Mouse (Mus musculus) heart, embryonic 11.5 days (tissue): ENCODE measurements around the gene Adora2a. TPM values are rescaled to one million over a fixed set of nuclear protein-coding genes. Genes with fewer than 3 reads are reported as not detected.

Experiments
- ATAC-seq: fragments of 200-750 bp; cut with Nextera tagmentation; replicated peaks from 2 replicates; pipeline ENCODE4 v1.8.0; 2017; ENCODE audit warnings: moderate library complexity; ENCODE audit not compliant: insufficient number of reproducible peaks, low FRiP score, low TSS enrichment
- H3K27ac ChIP-seq: fragments of 300-500 bp; sonication (generic); 2 replicates; pipeline ENCODE4 v1.5.1; 2014; ENCODE audit warnings: mild to moderate bottlenecking, low read depth, low read length
- H3K27me3 ChIP-seq: fragments of 300-500 bp; sonication (generic); 2 replicates; pipeline ENCODE4 v1.6.1; 2014; ENCODE audit warnings: mild to moderate bottlenecking, low read length, mixed read lengths; ENCODE audit not compliant: control insufficient read depth, insufficient read depth
- H3K36me3 ChIP-seq: fragments of 300-500 bp; sonication (generic); 2 replicates; pipeline ENCODE4 v1.6.1; 2014; ENCODE audit warnings: mild to moderate bottlenecking, low read length, moderate library complexity, mixed read lengths; ENCODE audit not compliant: control insufficient read depth, insufficient read depth
- H3K4me1 ChIP-seq: fragments of 300-500 bp; sonication (generic); 2 replicates; pipeline ENCODE4 v1.6.1; 2014; ENCODE audit warnings: low read length; ENCODE audit not compliant: control insufficient read depth, insufficient read depth
- H3K4me2 ChIP-seq: fragments of 300-500 bp; sonication (generic); 2 replicates; pipeline ENCODE4 v1.6.1; 2014; ENCODE audit warnings: mild to moderate bottlenecking, moderate library complexity
- H3K4me3 ChIP-seq: fragments of 300-500 bp; sonication (generic); 2 replicates; pipeline ENCODE4 v1.5.1; 2014; ENCODE audit warnings: low read depth, low read length
- H3K9ac ChIP-seq: fragments of 300-500 bp; sonication (generic); 2 replicates; pipeline ENCODE4 v1.6.1; 2014; ENCODE audit warnings: mild to moderate bottlenecking, low read depth, low read length, moderate library complexity
- H3K9me3 ChIP-seq: fragments of 300-500 bp; sonication (generic); replicated peaks from 2 replicates; pipeline ENCODE4 v1.6.1; 2016; ENCODE audit warnings: low read length; ENCODE audit not compliant: control insufficient read depth
- WGBS: fragments of 180-500 bp; shearing (Covaris S2); extraction: QIAGEN DNeasy Blood & Tissue Kit; methylation state at CpG from one replicate; pipeline ENCODE4 v1.1.7; 2014; ENCODE audit not compliant: insufficient replicate concordance; 5-methylcytosine and 5-hydroxymethylcytosine counted together
- polyA plus RNA-seq: library from polyadenylated mRNA; unstranded; fragments of >200 nt; fragmentation: Nextera tagmentation; extraction: Ambion mirVana; gene quantifications from 2 replicates; pipeline ENCODE4 v1.2.1, GENCODE M21; 2014

Gene Adora2a
- polyA plus RNA-seq, 1 experiment from 2014 or later, result 4.8 TPM

DNA sequence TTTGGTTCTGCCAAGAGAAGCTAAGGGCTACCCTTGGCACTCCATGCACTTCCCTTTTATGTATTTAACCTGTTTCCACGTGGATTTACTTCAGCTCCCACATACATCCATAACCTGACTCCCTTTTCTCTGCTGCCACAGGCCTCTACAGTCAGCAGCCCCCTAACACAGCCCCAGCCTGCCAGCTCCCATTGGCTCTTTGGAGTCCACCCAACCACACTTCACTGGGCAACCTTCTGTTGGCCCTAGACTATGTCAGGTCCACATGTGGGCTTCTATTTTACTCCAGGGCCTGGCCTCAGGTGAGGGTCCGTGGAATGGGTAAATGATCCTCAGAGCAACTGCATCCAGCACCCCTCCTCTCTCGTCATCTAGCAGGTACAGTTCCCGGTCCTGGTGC, 14.1 kb upstream of the Adora2a start:
- no peak overlapping the region for H3K4me2 ChIP-seq

GRCm38 (mm10) chr10:75303324-75304048, 13.2 kb upstream of the Adora2a start:
- H3K27ac ChIP-seq, result peak overlapping the region; percentile 84
- 75% methylated on average over 8 of the region's 8 CpGs for WGBS
- no peak overlapping the region for H3K4me3 ChIP-seq
- peaks cover 6% of the 10 kb centered on the region; the same call in 1 of the 2 replicates for H3K36me3 ChIP-seq
- H3K4me1 ChIP-seq, result peaks cover 30% of the 10 kb centered on the region
- ATAC-seq, result no peak
- H3K4me2 ChIP-seq, result no peak overlapping the region
- H3K9me3 ChIP-seq, result no peaks in the 10 kb centered on the region
- H3K9ac ChIP-seq, result 0 out of 2 replicates have a peak overlapping the region, but pooled peaks have one; percentile 12
- no peaks in the 10 kb centered on the region for H3K27me3 ChIP-seq

More for the DNA sequence above, 14.1 kb upstream of the Adora2a start:
- Histone ChIP-seq H3K27ac (no peak overlapping the region), H3K9me3 (no peaks in the 10 kb centered on the region), H3K4me1 (peaks cover 30% of the 10 kb centered on the region), H3K36me3 (peaks cover 6% of the 10 kb centered on the region), H3K27me3 (no peaks in the 10 kb centered on the region), H3K9ac (no peak overlapping the region), H3K4me3 (no peak overlapping the region)
- 84% methylated on average over 4 of the region's 4 CpGs for WGBS
- ATAC-seq, result no peak

- Histone ChIP-seq H3K27me3 (no peaks in the 10 kb centered on the region), H3K4me1 (peaks cover 31% of the 10 kb centered on the region), H3K9me3 (no peaks in the 10 kb centered on the region), H3K36me3 (peaks cover 2% of the 10 kb centered on the region), H3K4me2 (no peak overlapping the region), H3K4me3 (no peak overlapping the region), H3K9ac (0 out of 2 replicates have a peak overlapping the region, but pooled peaks have one; percentile 12), H3K27ac (peak overlapping the region; percentile 84)
- WGBS, result 77% methylated on average over 5 of the region's 5 CpGs
- ATAC-seq, result no peak
These were observed 12.7 kb upstream of the Adora2a start for GRCm38 (mm10) chr10:75304049-75304405.

- ATAC-seq, result peak; percentile 47; the same call in 1 of the 2 replicates
- Histone ChIP-seq H3K27ac (peak overlapping the region; percentile 84), H3K9me3 (no peaks in the 10 kb centered on the region), H3K36me3 (peaks cover 2% of the 10 kb centered on the region), H3K9ac (0 out of 2 replicates have a peak overlapping the region, but pooled peaks have one; percentile 12), H3K4me1 (peaks cover 35% of the 10 kb centered on the region), H3K4me3 (no peak overlapping the region), H3K27me3 (no peaks in the 10 kb centered on the region), H3K4me2 (no peak overlapping the region)
- 49% methylated on average over 6 of the region's 6 CpGs for WGBS
These were observed 12.3 kb upstream of the Adora2a start for GRCm38 (mm10) chr10:75304413-75304812.

DNA sequence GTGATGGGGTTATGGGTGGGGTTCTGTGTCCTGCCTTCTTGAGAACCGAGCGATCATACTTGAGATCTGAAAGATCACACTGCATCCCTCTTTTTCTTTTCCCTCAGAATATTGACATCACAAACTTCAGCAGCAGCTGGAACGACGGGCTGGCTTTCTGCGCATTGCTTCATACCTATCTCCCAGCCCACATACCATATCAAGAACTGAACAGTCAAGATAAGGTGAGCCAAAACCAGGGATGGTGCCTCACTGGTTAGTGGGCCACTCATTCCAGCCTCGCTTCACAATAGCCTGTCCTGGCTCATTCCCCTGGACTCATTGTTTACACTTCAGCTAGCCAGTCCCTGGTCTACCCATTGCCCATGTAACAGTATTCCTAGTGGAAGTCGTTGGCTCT, 9.5 kb upstream of the Adora2a start:
- peaks cover 12% of the 10 kb centered on the region for H3K36me3 ChIP-seq
- WGBS, result 83% methylated on average over 7 of the region's 7 CpGs
- H3K9ac ChIP-seq, result no peak overlapping the region
- no peak overlapping the region for H3K27ac ChIP-seq
- no peaks in the 10 kb centered on the region for H3K27me3 ChIP-seq
- no peak overlapping the region for H3K4me2 ChIP-seq
- peaks cover 29% of the 10 kb centered on the region for H3K4me1 ChIP-seq
- no peak overlapping the region for H3K4me3 ChIP-seq
- no peak for ATAC-seq
- no peaks in the 10 kb centered on the region for H3K9me3 ChIP-seq

DNA sequence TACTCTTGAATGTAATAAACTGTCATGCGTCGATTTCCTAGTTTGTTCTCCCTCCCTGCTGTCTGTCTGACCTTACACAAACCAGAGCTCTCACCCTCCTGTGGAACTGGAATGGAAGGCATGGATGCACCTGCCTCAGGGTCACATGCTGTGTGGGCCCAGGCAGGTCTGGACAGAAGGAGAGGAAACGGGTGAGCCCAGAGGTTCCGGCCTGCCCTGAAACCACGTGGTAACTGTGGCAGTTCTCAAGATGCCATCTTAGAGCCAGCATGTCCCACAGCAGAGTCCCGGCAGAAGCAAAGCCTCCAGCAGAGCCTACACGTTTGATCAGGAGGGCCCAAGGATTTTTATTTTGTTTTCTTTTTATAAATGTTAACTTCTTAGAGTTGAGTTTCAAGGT, 4.3 kb upstream of the Adora2a start:
- no peak for ATAC-seq
- 82% methylated on average over 7 of the region's 7 CpGs for WGBS
- Histone ChIP-seq H3K4me3 (no peak overlapping the region), H3K9me3 (no peaks in the 10 kb centered on the region), H3K4me2 (no peak overlapping the region), H3K27me3 (peaks cover under 1% of the 10 kb centered on the region; the same call in 1 of the 2 replicates), H3K27ac (no peak overlapping the region), H3K9ac (no peak overlapping the region), H3K4me1 (peaks cover 34% of the 10 kb centered on the region), H3K36me3 (peaks cover 14% of the 10 kb centered on the region)

DNA sequence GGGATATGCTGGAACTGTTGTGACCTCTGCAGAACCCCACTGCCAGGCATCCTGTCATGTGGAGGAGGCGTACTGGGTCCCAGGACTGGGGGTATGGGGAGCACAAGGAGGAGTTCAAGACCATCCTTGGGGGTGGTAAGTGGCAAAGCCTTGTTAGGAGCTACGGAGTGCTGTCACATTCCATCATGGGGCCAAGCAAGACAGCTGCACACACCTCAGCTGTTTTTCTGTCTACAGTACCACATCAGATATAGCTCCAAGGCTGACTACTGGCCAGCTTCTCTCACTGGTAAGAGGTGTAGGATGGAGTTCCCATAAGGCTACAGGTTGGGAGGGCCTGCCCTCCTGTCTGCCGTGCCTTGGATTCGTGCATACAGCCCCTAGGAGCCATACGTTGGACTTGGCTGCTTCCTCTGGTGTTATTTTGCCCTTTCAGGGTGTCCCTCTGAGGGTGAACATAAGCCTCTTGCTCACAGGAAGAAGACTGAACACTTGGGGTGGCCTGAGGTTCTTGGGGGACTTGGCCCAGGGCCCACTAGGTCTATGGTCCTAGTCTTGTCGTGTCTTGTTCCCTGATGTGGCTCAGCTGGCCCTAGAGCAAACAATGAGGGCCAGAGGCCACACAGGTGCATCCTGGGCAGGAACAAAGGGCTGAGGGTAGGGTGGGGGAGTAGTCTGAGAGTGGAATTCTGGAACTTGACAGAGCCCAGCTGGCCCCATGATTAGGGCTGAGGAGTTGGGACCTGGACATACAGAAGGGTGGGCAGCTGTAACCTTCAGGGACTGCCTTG, 2.3 kb upstream of the Adora2a start:
- ATAC-seq, result no peak; the same call in 1 of the 2 replicates
- WGBS, result 61% methylated on average over 6 of the region's 6 CpGs

DNA sequence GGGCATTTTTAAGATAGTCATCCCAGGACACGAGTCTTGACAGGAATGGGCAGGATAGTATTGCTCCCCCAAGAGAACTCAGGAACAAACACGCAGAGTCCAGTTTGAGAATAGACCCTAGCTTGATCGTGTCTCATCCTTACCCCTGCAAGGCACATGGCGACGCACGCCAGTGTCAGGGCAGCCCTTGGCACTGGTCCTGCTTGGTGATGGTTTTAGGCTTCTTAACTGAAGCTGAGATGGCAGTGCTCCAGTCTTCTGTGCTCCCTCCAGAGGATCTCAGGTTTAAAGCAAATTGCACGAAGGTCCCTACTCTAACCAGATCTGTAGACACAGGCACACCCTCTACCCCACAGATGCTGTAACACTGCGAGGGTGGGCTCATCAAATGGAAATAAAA, 921 bp upstream of the Adora2a start:
- H3K4me1 ChIP-seq, result peaks cover 28% of the 10 kb centered on the region
- WGBS, result 73% methylated on average over 8 of the region's 8 CpGs
- H3K4me2 ChIP-seq, result no peak overlapping the region
- H3K9ac ChIP-seq, result no peak overlapping the region
- no peak for ATAC-seq
- no peak overlapping the region for H3K27ac ChIP-seq
- no peaks in the 10 kb centered on the region for H3K9me3 ChIP-seq
- no peak overlapping the region for H3K4me3 ChIP-seq
- peaks cover 7% of the 10 kb centered on the region for H3K36me3 ChIP-seq
- H3K27me3 ChIP-seq, result peaks cover 16% of the 10 kb centered on the region

More for the DNA sequence above, 2.3 kb upstream of the Adora2a start:
- no peak overlapping the region for H3K4me2 ChIP-seq
- H3K27me3 ChIP-seq, result peaks cover 13% of the 10 kb centered on the region
- H3K4me3 ChIP-seq, result no peak overlapping the region
- H3K9me3 ChIP-seq, result no peaks in the 10 kb centered on the region
- H3K27ac ChIP-seq, result peak overlapping the region; percentile 1; the same call in 1 of the 2 replicates
- H3K36me3 ChIP-seq, result peaks cover 14% of the 10 kb centered on the region
- no peak overlapping the region for H3K9ac ChIP-seq
- H3K4me1 ChIP-seq, result peaks cover 29% of the 10 kb centered on the region
